Mouse (Mus musculus) granulocyte monocyte progenitor cell, adult 5-6 weeks (primary cell): ENCODE data around the gene Adamts16. TPM values are rescaled to one million over a fixed set of nuclear protein-coding genes. Genes with fewer than 3 reads are reported as not detected.

Experiments used
- ATAC-seq: replicated peaks from 2 replicates; pipeline ENCODE4 v1.8.0; 2016; ENCODE audit warnings: mild to moderate bottlenecking, moderate TSS enrichment, inconsistent platforms; ENCODE audit not compliant: poor library complexity, severe bottlenecking
- total RNA-seq, 2 experiments: library from RNA; stranded (forward) in 1 of 2; stranded (reverse) in 1 of 2; fragments of 200-712, 200-1000 nt in 1 of 2; fragments of >200 nt in 1 of 2; fragmentation: Nextera tagmentation in 1 of 2; gene quantifications; 2 replicates each; pipeline ENCODE4 v1.2.3; 2014 to 2017

Gene Adamts16
- total RNA-seq, 2 experiments from 2014 or later: not detected

GRCm38 (mm10) chr13:70771100-70771499 is 70.5 kb downstream of the Adamts16 start:
- ATAC-seq: no peak

- ATAC-seq: no peak
Observed at GRCm38 (mm10) chr13:70769156-70769555, 72.5 kb downstream of the Adamts16 start.

- no peak for ATAC-seq
Observed at GRCm38 (mm10) chr13:70767462-70767861, 74.1 kb downstream of the Adamts16 start.

GRCm38 (mm10) chr13:70764682-70765081 is 76.9 kb downstream of the Adamts16 start:
- no peak for ATAC-seq

GRCm38 (mm10) chr13:70762586-70762985 is 79.0 kb downstream of the Adamts16 start:
- no peak for ATAC-seq

GRCm38 (mm10) chr13:70761312-70761711 is 80.3 kb downstream of the Adamts16 start:
- ATAC-seq: no peak

GRCm38 (mm10) chr13:70760186-70760585 is 81.4 kb downstream of the Adamts16 start:
- ATAC-seq: no peak

GRCm38 (mm10) chr13:70746294-70747008 is 95.2 kb downstream of the Adamts16 start:
- ATAC-seq: no peak

GRCm38 (mm10) chr13:70744416-70745038 is 97.1 kb downstream of the Adamts16 start:
- no peak for ATAC-seq

GRCm38 (mm10) chr13:70742693-70743092 is 98.9 kb downstream of the Adamts16 start:
- no peak for ATAC-seq

- ATAC-seq: no peak
Observed at GRCm38 (mm10) chr13:70740281-70741240, 101.0 kb downstream of the Adamts16 start.

- ATAC-seq: no peak
Observed at GRCm38 (mm10) chr13:70738781-70739180, 102.8 kb downstream of the Adamts16 start.

GRCm38 (mm10) chr13:70736409-70736808 is 105.2 kb downstream of the Adamts16 start:
- no peak for ATAC-seq

- ATAC-seq: no peak
Observed at GRCm38 (mm10) chr13:70734640-70735039, 107.0 kb downstream of the Adamts16 start.

GRCm38 (mm10) chr13:70733911-70734310 is 107.7 kb downstream of the Adamts16 start:
- no peak for ATAC-seq

- no peak for ATAC-seq
Observed at GRCm38 (mm10) chr13:70733206-70733605, 108.4 kb downstream of the Adamts16 start.

GRCm38 (mm10) chr13:70732781-70733180 is 108.8 kb downstream of the Adamts16 start:
- ATAC-seq: no peak

GRCm38 (mm10) chr13:70731349-70731748 is 110.3 kb downstream of the Adamts16 start:
- ATAC-seq: no peak

- no peak for ATAC-seq
Observed at GRCm38 (mm10) chr13:70729996-70730395, 111.6 kb downstream of the Adamts16 start.

- ATAC-seq: no peak
Observed at GRCm38 (mm10) chr13:70726249-70726648, 115.4 kb downstream of the Adamts16 start.

- ATAC-seq: no peak
Observed at GRCm38 (mm10) chr13:70724635-70725034, 117.0 kb downstream of the Adamts16 start.
